Mouse (Mus musculus): ENCODE measurements around the gene Padi4. TPM values are rescaled to one million over a fixed set of nuclear protein-coding genes. Genes with fewer than 3 reads are reported as not detected.

Gene Padi4
- total and polyA plus RNA-seq, 2 experiments from 2014 or later: 0.07 TPM; not detected in 1

DNA sequence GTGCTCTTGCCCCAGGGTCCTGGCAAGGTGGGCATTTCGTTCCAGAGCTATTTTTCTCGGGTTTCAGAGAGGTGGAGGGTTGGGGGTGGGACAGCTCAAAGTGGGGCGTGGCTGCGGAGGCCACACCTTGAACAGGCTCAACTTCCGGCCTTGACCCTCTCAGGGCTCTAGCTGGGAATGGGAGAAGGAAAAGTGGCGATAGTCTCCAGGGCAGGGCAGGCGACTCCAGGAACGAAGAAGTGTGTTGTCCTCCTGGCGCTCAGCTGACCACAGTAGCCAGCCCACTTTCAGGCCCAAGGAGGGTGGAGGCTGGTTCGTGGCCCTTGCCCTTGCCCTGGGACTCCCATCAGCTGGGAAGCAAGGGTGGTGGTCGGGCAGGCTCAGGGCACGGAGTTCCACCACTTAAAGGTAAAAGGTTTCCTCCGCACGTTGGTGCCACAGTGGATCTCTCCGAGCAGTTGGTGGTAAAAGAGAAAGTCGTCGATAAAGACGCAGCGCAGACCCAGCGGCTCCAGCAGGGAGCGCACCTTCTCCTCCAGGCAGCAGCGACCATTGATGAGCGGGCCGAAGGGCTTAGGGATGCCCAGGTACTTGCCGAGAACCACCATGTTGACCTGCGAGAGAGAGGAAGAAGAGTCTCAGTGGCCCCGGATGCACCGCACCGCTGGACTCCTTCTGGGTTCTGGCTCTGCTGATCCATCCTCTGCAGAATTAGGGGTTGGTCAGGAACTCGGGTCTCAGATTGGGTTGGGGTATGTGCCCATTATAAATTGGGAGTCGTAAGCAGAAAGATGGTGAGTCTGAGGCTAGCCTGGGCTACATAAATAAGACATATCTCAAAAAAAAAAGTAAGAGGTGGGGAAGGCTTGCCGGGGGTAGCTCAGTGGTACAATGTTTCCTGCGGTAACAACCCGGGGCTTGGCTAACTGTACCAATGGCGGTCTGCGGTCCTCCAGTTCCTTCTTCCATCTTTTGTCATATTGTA is 40.5 kb upstream of the Padi4 start:
- DNase-seq (ENCODE audit: low spot score) (no peak), ATAC-seq (ENCODE audit: low FRiP score) (no peak)
- Histone ChIP-seq H3K9ac (replicated peaks; ENCODE audit: low read length, poor library complexity, severe bottlenecking) (no peak overlapping the region), H3K9me3 (ENCODE audit: low read length) (no peaks in the 10 kb centered on the region), H3K27ac (ENCODE audit: low read depth, low read length) (no peak overlapping the region), H3K36me3 (ENCODE audit: insufficient read depth, low read length) (no peaks in the 10 kb centered on the region), H3K4me1 (ENCODE audit: insufficient read depth, low read length) (no peaks in the 10 kb centered on the region), H3K4me2 (ENCODE audit: low read depth, low read length, poor library complexity, severe bottlenecking) (peak overlapping the region; percentile 28; the same call in 1 of the 2 replicates), H3K4me3 (ENCODE audit: low read depth, low read length) (no peak overlapping the region), H3K27me3 (ENCODE audit: insufficient read depth, low read length) (peaks cover 14% of the 10 kb centered on the region; the same call in 1 of the 2 replicates)
- WGBS: 28% methylated on average over 36 of the region's 36 CpGs
- peak; percentile 54 for TF ChIP-seq CTCF (IDR thresholded peaks at IDR 0.05)

DNA sequence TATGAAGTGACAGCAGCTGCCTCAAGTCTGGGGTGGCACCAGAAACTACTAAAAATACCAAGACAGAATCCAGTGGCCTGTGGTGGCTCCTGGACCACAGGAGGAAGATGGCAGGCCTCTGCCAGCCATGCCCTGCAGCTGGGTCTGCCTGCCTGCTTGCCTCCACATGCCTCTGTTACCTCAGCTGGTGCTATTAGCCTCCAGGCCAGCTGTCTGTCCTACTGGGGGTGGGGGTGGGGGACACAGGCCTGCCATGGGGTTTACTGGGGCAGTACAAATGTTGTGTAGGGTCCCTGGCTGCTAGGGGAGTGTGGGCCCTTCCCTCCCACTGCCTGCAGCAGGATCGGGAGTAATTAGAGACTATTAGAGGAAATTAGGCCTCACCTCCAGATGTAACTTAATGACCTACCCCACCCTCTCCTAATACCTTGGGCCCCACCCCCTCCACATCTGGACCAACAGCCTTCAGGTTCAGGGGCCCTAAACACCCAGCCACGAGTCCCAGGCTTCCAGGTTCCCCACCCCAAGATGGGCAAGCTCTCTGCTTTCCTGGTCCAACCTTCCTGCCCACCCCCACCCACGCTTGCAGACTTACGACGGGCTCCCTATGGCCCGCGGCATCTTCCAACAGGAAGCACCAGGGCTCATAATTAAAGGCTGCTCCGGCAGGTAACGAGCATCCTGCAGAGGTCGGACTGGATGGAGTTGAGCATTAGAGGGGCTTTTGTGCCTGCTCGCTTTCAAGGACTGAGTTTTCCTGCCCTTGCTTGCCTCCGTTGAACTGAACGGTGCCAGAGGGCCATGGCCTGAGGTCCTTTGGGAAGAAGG is 39.5 kb upstream of the Padi4 start:
- ATAC-seq (ENCODE audit: low FRiP score) (no peak), DNase-seq (ENCODE audit: low spot score) (no peak)
- no peaks in the 10 kb centered on the region for H3K9me3 ChIP-seq (ENCODE audit: low read length)
- WGBS: 32% methylated on average over 13 of the region's 13 CpGs
- no peak overlapping the region for H3K4me3 ChIP-seq (ENCODE audit: low read depth, low read length)
- H3K27me3 ChIP-seq (ENCODE audit: insufficient read depth, low read length): peaks cover 14% of the 10 kb centered on the region; the same call in 1 of the 2 replicates
- no peaks in the 10 kb centered on the region for H3K36me3 ChIP-seq (ENCODE audit: insufficient read depth, low read length)
- no peak overlapping the region for H3K27ac ChIP-seq (ENCODE audit: low read depth, low read length)
- H3K4me2 ChIP-seq (ENCODE audit: low read depth, low read length, poor library complexity, severe bottlenecking): no peak overlapping the region
- TF ChIP-seq CTCF (IDR thresholded peaks at IDR 0.05): no peak
- H3K4me1 ChIP-seq (ENCODE audit: insufficient read depth, low read length): no peaks in the 10 kb centered on the region
- H3K9ac ChIP-seq (replicated peaks; ENCODE audit: low read length, poor library complexity, severe bottlenecking): no peak overlapping the region

DNA sequence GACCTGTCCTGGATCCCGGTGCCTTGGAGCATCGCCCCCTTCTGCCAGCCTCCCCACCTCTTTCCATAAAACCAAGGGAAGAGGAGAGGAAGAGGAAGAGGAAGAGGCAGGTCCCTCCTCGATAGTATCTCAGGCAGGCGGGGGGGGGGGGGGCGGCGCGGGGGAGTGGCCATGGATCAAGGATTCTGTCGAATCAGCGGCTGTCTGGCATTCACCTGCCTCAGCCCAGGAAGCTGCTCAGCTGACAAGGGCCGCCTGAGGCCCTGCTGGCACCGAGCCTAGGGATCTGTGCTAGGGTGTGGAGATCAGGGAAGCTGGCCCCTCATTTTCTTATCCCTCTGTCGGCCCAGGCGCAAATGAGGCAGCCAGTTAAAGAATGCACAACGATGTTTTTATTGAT is 38.6 kb upstream of the Padi4 start:
- no peaks in the 10 kb centered on the region for H3K36me3 ChIP-seq (ENCODE audit: insufficient read depth, low read length)
- H3K4me1 ChIP-seq (ENCODE audit: insufficient read depth, low read length): no peaks in the 10 kb centered on the region
- no peak overlapping the region for H3K4me2 ChIP-seq (ENCODE audit: low read depth, low read length, poor library complexity, severe bottlenecking)
- no peaks in the 10 kb centered on the region for H3K9me3 ChIP-seq (ENCODE audit: low read length)
- no peak overlapping the region for H3K27ac ChIP-seq (ENCODE audit: low read depth, low read length)
- no peak overlapping the region for H3K9ac ChIP-seq (replicated peaks; ENCODE audit: low read length, poor library complexity, severe bottlenecking)
- TF ChIP-seq CTCF (IDR thresholded peaks at IDR 0.05): no peak
- WGBS: 32% methylated on average over 9 of the region's 14 CpGs
- peaks cover 14% of the 10 kb centered on the region; the same call in 1 of the 2 replicates for H3K27me3 ChIP-seq (ENCODE audit: insufficient read depth, low read length)
- ATAC-seq (ENCODE audit: low FRiP score) (no peak), DNase-seq (ENCODE audit: low spot score) (peak; percentile 47)
- H3K4me3 ChIP-seq (ENCODE audit: low read depth, low read length): no peak overlapping the region

GRCm38 (mm10) chr4:140812191-140812590 is 38.2 kb upstream of the Padi4 start:
- Histone ChIP-seq H3K4me3 (ENCODE audit: low read depth, low read length) (no peak overlapping the region), H3K9ac (replicated peaks; ENCODE audit: low read length, poor library complexity, severe bottlenecking) (no peak overlapping the region), H3K27me3 (ENCODE audit: insufficient read depth, low read length) (peaks cover 14% of the 10 kb centered on the region; the same call in 1 of the 2 replicates), H3K27ac (ENCODE audit: low read depth, low read length) (no peak overlapping the region), H3K4me2 (ENCODE audit: low read depth, low read length, poor library complexity, severe bottlenecking) (no peak overlapping the region), H3K36me3 (ENCODE audit: insufficient read depth, low read length) (no peaks in the 10 kb centered on the region), H3K9me3 (ENCODE audit: low read length) (no peaks in the 10 kb centered on the region), H3K4me1 (ENCODE audit: insufficient read depth, low read length) (no peaks in the 10 kb centered on the region)
- no peak for ATAC-seq (ENCODE audit: low FRiP score)
- no peak for DNase-seq (ENCODE audit: low spot score)
- TF ChIP-seq CTCF (IDR thresholded peaks at IDR 0.05): no peak
- WGBS: 84% methylated on average over 8 of the region's 8 CpGs

DNA sequence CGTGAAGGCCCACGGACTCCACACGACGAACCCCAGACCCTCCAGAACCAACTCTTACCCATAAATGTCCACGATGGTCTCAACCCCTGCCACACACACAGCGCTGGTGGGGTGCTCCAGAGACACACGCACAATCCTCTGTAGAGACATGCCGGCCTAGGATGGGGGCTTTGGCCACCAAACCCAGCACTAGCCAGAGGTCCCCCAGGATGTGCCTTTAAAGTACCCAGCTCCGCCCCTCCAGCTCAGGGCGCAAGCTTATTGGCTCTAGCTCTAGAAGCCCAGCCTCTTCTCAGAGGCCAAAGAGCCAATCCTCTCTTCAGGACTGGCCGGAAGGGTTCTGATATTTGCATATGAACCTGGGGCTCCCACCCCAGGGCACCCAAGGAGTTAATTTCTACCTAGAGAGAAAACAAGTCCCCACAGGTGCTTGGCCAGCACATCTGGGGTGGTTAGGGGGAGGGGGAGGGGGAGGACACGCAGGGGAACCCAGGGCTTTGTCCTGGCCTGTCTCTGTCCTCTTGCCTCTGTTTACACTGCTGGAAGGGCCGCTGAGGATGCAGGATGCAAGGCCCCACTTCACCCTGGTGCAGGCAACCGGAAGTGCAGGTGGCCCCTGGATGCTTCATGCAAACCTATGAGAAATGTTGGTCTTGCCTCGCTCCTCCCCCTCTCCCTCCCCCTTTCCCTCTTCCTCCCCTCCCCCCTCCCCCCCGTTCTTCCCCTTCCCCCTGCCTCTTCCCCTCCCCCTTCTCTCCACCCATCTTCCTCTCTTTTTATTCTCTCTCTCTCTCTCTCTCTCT is 36.6 kb upstream of the Padi4 start, which contains the start of gene Padi3:
TSS of gene Padi3 (minus strand) at position 191 of the 803 bp plus-strand sequence.
- H3K36me3 ChIP-seq (ENCODE audit: insufficient read depth, low read length): no peaks in the 10 kb centered on the region
- no peak within 1 kb of the TSS for H3K4me2 ChIP-seq (ENCODE audit: low read depth, low read length, poor library complexity, severe bottlenecking)
- WGBS: 76% methylated on average over 16 of the region's 16 CpGs

More for the DNA sequence above, 36.6 kb upstream of the Padi4 start, which contains the start of gene Padi3:
- no peak within 1 kb of the TSS for H3K4me3 ChIP-seq (ENCODE audit: low read depth, low read length)
- DNase-seq (ENCODE audit: low spot score) (no peak), ATAC-seq (ENCODE audit: low FRiP score) (no peak)
- H3K9me3 ChIP-seq (ENCODE audit: low read length): no peaks in the 10 kb centered on the region
- H3K9ac ChIP-seq (replicated peaks; ENCODE audit: low read length, poor library complexity, severe bottlenecking): no peak within 1 kb of the TSS
- no peak for TF ChIP-seq CTCF (IDR thresholded peaks at IDR 0.05)
- H3K4me1 ChIP-seq (ENCODE audit: insufficient read depth, low read length): no peaks in the 10 kb centered on the region
- H3K27me3 ChIP-seq (ENCODE audit: insufficient read depth, low read length): peaks cover 14% of the 10 kb centered on the region; the same call in 1 of the 2 replicates
- H3K27ac ChIP-seq (ENCODE audit: low read depth, low read length): no peak within 1 kb of the TSS
